Mouse (Mus musculus) spleen, adult 2 months (tissue): ENCODE measurements around the gene Stox1. TPM values are rescaled to one million over a fixed set of nuclear protein-coding genes. Genes with fewer than 3 reads are reported as not detected.

Source experiments
- DNase-seq, 2 experiments: peaks; one replicate each; pipeline versions ENCODE4 v3.0.0 to v3.0.0-alpha.2; 2012 to 2021; ENCODE audit warnings: low spot score in 2 of 2, low read depth in 1 of 2
- H3K27ac ChIP-seq: fragments of 200-500 bp; 2 replicates; pipeline ENCODE4 v1.5.1; 2012; ENCODE audit warnings: low read length, inconsistent platforms; ENCODE audit not compliant: insufficient read depth
- H3K27me3 ChIP-seq: fragments of 200-500 bp; 2 replicates; pipeline ENCODE4 v1.6.1; 2012; ENCODE audit warnings: mild to moderate bottlenecking, moderate library complexity, low read length, inconsistent platforms; ENCODE audit not compliant: control insufficient read depth, insufficient read depth
- H3K36me3 ChIP-seq: fragments of 200-500 bp; 2 replicates; pipeline ENCODE4 v1.6.1; 2012; ENCODE audit warnings: mild to moderate bottlenecking, low read length, inconsistent platforms; ENCODE audit not compliant: control insufficient read depth, insufficient read depth
- H3K4me1 ChIP-seq: fragments of 200-500 bp; 2 replicates; pipeline ENCODE4 v1.6.1; 2011; ENCODE audit warnings: inconsistent platforms; ENCODE audit not compliant: control insufficient read depth, insufficient read depth, insufficient read length
- H3K4me3 ChIP-seq: fragments of 200-500 bp; 2 replicates; pipeline ENCODE4 v1.5.1; 2011; ENCODE audit warnings: mild to moderate bottlenecking, inconsistent platforms; ENCODE audit not compliant: insufficient read depth, insufficient read length; ENCODE audit errors: extremely low read depth
- CTCF ChIP-seq: fragments of 200-500 bp; IDR thresholded peaks from 2 replicates; pipeline ENCODE4 v1.5.1; 2011; ENCODE audit warnings: mild to moderate bottlenecking, inconsistent platforms; ENCODE audit not compliant: insufficient read depth, insufficient read length, insufficient replicate concordance; ENCODE audit errors: extremely low read depth
- POLR2A ChIP-seq: fragments of 200-500 bp; IDR thresholded peaks from 2 replicates; pipeline ENCODE4 v1.6.1; 2011; ENCODE audit warnings: low read depth, low read length, inconsistent platforms
- WGBS: fragments of 180-500 bp; shearing (Covaris S2); methylation state at CpG from one replicate; pipeline ENCODE4 v1.1.7; 2018; 5-methylcytosine and 5-hydroxymethylcytosine counted together
- polyA plus RNA-seq: library from polyadenylated mRNA; depleted of rRNA; stranded (reverse); fragments of >200 nt; gene quantifications from 2 replicates; pipeline ENCODE4 v1.2.3, GENCODE M21; 2012; rRNA removed

Gene Stox1
- polyA plus RNA-seq, 1 experiment: 0.20 TPM

DNA sequence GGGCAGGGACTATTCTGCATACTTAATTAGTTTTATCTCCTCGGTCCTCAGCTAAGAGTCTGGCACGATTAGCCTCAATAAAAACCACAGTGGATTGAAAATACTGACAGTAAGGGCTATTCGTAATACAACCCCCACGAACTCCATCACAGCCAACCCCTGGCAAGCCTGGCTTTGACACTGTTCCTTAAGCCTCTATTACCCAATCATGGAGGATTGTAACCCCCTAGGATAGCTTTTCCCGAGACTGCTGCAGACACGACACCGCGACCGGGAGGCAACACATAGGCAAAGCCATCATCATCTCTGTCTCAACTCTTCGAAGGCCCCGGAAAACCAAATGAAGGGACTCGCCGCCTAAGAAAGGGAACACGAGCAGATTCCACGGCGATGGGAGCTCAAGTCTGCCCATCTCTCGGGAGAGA is 75.6 kb downstream of the Stox1 start:
- no peak for DNase-seq
- TF ChIP-seq POLR2A: no peak
- no peak for TF ChIP-seq CTCF
- Histone ChIP-seq H3K36me3 (peaks cover 3% of the 10 kb centered on the region; the same call in 1 of the 2 replicates), H3K27ac (peak overlapping the region; percentile 96), H3K4me3 (peak overlapping the region; percentile 98), H3K4me1 (peaks cover 2% of the 10 kb centered on the region; the same call in 1 of the 2 replicates), H3K27me3 (no peaks in the 10 kb centered on the region)
- WGBS: under 1% methylated on average over 17 of the region's 17 CpGs

Other genes with a start within 250 kb of the Stox1 start
- gene Vps26a, start 239.3 kb downstream of the Stox1 start, polyA plus RNA-seq: 4.0 and 5.6 TPM in 2 replicates
- 65.7 and 76.3 TPM in 2 replicates for gene Srgn, start 198.7 kb downstream of the Stox1 start, polyA plus RNA-seq
- gene Kif1bp, start 147.7 kb downstream of the Stox1 start, polyA plus RNA-seq: 16.8 and 23.5 TPM in 2 replicates
- 10.3 and 11.8 TPM in 2 replicates for gene Ddx21, start 123.8 kb downstream of the Stox1 start, polyA plus RNA-seq
- 6.1 and 6.4 TPM in 2 replicates for gene Ddx50, start 74.9 kb downstream of the Stox1 start, polyA plus RNA-seq
- 44.4 and 53.5 TPM in 2 replicates for gene Ccar1, start 66.2 kb upstream of the Stox1 start, polyA plus RNA-seq
- gene Tet1, start 182.9 kb upstream of the Stox1 start, polyA plus RNA-seq: 0.84 and 1.1 TPM in 2 replicates
- gene Slc25a16, start 194.5 kb upstream of the Stox1 start, polyA plus RNA-seq: 8.5 and 21.5 TPM in 2 replicates
- gene Dna2, start 220.9 kb upstream of the Stox1 start, polyA plus RNA-seq: 4.7 and 6.4 TPM in 2 replicates